8 mouse cellular contexts compared by ENCODE assay signal in the genomic region with DNA sequence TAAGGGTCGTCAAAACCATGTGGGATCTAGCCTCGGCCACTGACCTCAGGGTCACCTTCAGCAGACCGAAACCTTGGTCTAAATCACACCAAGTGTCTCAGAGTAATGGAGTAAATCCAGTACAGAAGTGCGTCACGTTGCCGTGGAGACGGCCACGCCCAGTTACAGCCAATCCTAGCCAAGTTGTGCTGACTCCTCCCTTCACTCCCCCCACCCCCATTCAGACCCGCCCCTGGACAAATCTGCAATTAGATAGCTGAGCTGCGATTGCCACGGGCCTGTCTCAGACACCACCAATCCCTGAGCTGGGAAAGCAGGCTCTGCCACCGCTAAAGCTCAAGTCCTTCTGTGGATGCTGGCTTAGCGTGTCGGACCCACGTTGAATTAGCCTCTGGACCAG. TPM values are rescaled to one million over a fixed set of nuclear protein-coding genes. Genes with fewer than 3 reads are reported as not detected.
DNase-seq lines count a peak whose midpoint lies in the region; ATAC-seq and TF ChIP-seq lines count a peak whose summit lies in the region.

A gene (minus strand): TSS at position 121 of the 400 bp plus-strand sequence.

- 2% methylated on average over 15 of the region's 15 CpGs for WGBS in heart, embryonic 10.5 days
- 0% methylated on average over 15 of the region's 15 CpGs for WGBS in lung, embryonic 14.5 days
- 17% methylated on average over 15 of the region's 15 CpGs for WGBS in cerebellum, adult 2 months

- DNase-seq in heart, embryonic 10.5 days (ENCODE audit: low spot score): peak; percentile 87
- DNase-seq in heart, postnatal 25 days (ENCODE audit: low spot score): no peak
- peak; percentile 88 for DNase-seq in embryo, embryonic 10.5 days (ENCODE audit: low spot score)
- peak; percentile 68 for DNase-seq in heart, postnatal 4 days
- peak; percentile 47 to 55 for DNase-seq in layer of hippocampus, adult 2 months (ENCODE audit: low spot score in 2 of 2)
- DNase-seq in lung, embryonic 14.5 days: peak; percentile 87
- peak; percentile 41 for DNase-seq in ovary, postnatal 14 days (ENCODE audit: low spot score)
- DNase-seq in cerebellum, adult 2 months: no peak

- no peaks in the 10 kb centered on the region for H3K36me3 ChIP-seq in heart, embryonic 10.5 days
- H3K36me3 ChIP-seq in lung, embryonic 14.5 days (ENCODE audit: insufficient read depth): no peaks in the 10 kb centered on the region

- H3K27ac ChIP-seq in heart, embryonic 10.5 days: no peak within 1 kb of the TSS
- peak within 1 kb of the TSS; percentile 61 for H3K27ac ChIP-seq in layer of hippocampus, adult 2 months
- no peak within 1 kb of the TSS for H3K27ac ChIP-seq in lung, embryonic 14.5 days (ENCODE audit: low read depth)
- H3K27ac ChIP-seq in cerebellum, adult 2 months (ENCODE audit: insufficient read depth, low read length): no peak within 1 kb of the TSS

- ATAC-seq in lung, embryonic 14.5 days (ENCODE audit: insufficient read depth): peak; percentile 39

- peaks cover 17% of the 10 kb centered on the region for H3K4me1 ChIP-seq in heart, embryonic 10.5 days
- no peaks in the 10 kb centered on the region; the same call in 1 of the 2 replicates for H3K4me1 ChIP-seq in lung, embryonic 14.5 days (ENCODE audit: insufficient read depth)
- H3K4me1 ChIP-seq in cerebellum, adult 2 months (ENCODE audit: control insufficient read depth, insufficient read depth, low read length): peaks cover 3% of the 10 kb centered on the region

- H3K27me3 ChIP-seq in heart, embryonic 10.5 days (ENCODE audit: insufficient read depth, poor library complexity, severe bottlenecking): peaks cover 37% of the 10 kb centered on the region
- no peaks in the 10 kb centered on the region for H3K27me3 ChIP-seq in lung, embryonic 14.5 days (ENCODE audit: insufficient read depth, low read length)
- no peaks in the 10 kb centered on the region for H3K27me3 ChIP-seq in cerebellum, adult 2 months (ENCODE audit: control insufficient read depth, insufficient read depth, low read length)

- TF ChIP-seq CTCF in layer of hippocampus, adult 2 months (conservative IDR thresholded peaks at IDR 0.05): no peak
- no peak for TF ChIP-seq CTCF in lung, embryonic 14.5 days (IDR thresholded peaks at IDR 0.05; ENCODE audit: low read depth)
- no peak for TF ChIP-seq CTCF in cerebellum, adult 2 months (IDR thresholded peaks at IDR 0.05; ENCODE audit: borderline replicate concordance, insufficient read depth, low read depth, low read length)

- peak within 1 kb of the TSS; percentile 46 for H3K4me3 ChIP-seq in heart, embryonic 10.5 days
- no peak within 1 kb of the TSS for H3K4me3 ChIP-seq in layer of hippocampus, adult 2 months
- H3K4me3 ChIP-seq in lung, embryonic 14.5 days (ENCODE audit: low read depth, low read length): peak within 1 kb of the TSS; percentile 11; the same call in 1 of the 2 replicates
- H3K4me3 ChIP-seq in cerebellum, adult 2 months (replicated peaks; ENCODE audit: insufficient read depth, low read depth, low read length): no peak within 1 kb of the TSS

- no peaks in the 10 kb centered on the region for H3K9me3 ChIP-seq in heart, embryonic 10.5 days
- H3K9me3 ChIP-seq in lung, embryonic 14.5 days (ENCODE audit: low read depth, low read length): no peaks in the 10 kb centered on the region

- no peak for TF ChIP-seq POLR2A in cerebellum, adult 2 months (IDR thresholded peaks at IDR 0.05; ENCODE audit: borderline replicate concordance, insufficient read depth, low read length)

- intact Hi-C loops in heart, postnatal 25 days (cut with DNase I): loop anchor here (5.0 kb wide), 1 partner anchor 210 kb away; no protein-coding TSS in a partner anchor

- no peak within 1 kb of the TSS for H3K9ac ChIP-seq in lung, embryonic 14.5 days

- peak within 1 kb of the TSS; percentile 52 for H3K4me2 ChIP-seq in lung, embryonic 14.5 days

RNA-seq across cellular contexts. Expression of the gene that starts here (rescaled TPM):
- polyA plus RNA-seq in heart, embryonic 10.5 days (2016; fragmentation: Nextera tagmentation; extraction: Ambion mirVana): 0.06 and 0.18 TPM in 2 replicates
- total RNA-seq in heart, postnatal 25 days (2021): not detected
- total RNA-seq in heart, postnatal 4 days (2021): under 1 TPM in 1 of 2 experiments, not detected in 1; 0.14 TPM
- total RNA-seq in layer of hippocampus, adult 2 months (2021): under 1 TPM; 0.17 to 0.26 TPM
- polyA plus RNA-seq in lung, embryonic 14.5 days (2014; fragmentation: Nextera tagmentation; extraction: Ambion mirVana): 0.20 and 0.41 TPM in 2 replicates
- 0.35 and 0.46 TPM in 2 replicates for polyA plus RNA-seq in cerebellum, adult 2 months (2012; rRNA removed)

Comparison
In these comparisons a context has a peak if more than half of its experiments do, and no peak if none do; other contexts are left out.
1. Peak in DNase-seq and H3K4me3 ChIP-seq in heart, embryonic 10.5 days; RNA of the gene not detected or under 1 TPM.
2. Peak in DNase-seq in heart, postnatal 4 days; RNA of the gene not detected or under 1 TPM.
3. Peak in DNase-seq and H3K27ac ChIP-seq in layer of hippocampus, adult 2 months; RNA of the gene not detected or under 1 TPM.
4. Peak in DNase-seq, ATAC-seq, H3K4me3 ChIP-seq and H3K4me2 ChIP-seq in lung, embryonic 14.5 days; RNA of the gene not detected or under 1 TPM.
5. DNase-seq: peak in embryo, embryonic 10.5 days (single experiment) and ovary, postnatal 14 days (single experiment); none in heart, postnatal 25 days (single experiment) and cerebellum, adult 2 months (0 of 2).